Mouse (Mus musculus): Measurements from ENCODE around the gene Cxcl1. TPM values are rescaled to one million over a fixed set of nuclear protein-coding genes. Genes with fewer than 3 reads are reported as not detected.

Cxcl1 gene
- polyA plus RNA-seq, 1 experiment = 1.1 TPM

DNA sequence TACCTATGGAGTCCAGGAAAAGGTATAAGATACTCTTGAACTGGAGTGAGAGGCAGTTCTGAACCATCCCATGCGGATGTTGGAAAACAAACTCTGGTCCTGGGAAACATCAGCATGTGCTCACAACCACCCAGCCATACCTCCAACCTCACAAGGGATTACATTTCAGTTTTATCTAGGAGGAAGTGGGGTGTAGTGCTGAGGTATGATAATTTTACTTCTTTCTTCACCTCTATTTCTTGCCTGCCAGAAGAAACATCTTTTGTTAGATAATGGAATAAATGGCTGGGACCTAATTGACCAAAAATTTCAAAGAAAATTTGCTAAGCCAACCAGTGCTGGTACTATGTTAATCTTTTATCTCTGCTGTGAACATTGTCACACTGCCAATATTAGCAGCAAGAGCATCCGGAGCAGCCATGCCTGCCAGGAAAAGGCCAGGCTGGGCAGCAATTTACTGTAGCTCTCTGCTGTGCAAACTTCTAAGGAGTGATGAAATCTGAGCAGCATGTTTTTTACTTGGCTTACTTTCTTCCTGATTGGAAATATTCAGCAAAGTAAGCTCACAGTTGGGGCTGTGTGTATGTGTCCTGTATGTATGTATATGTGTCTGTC, 6.3 kb upstream of the Cxcl1 start:
- 61% methylated on average over 2 of the region's 2 CpGs for WGBS
- DNase-seq (ENCODE audit: low read depth in 1 of 2, low spot score in 2 of 2) = no peak

GRCm38 (mm10) chr5:90888661-90889060, 2.4 kb upstream of the Cxcl1 start:
- TF ChIP-seq CTCF (IDR thresholded peaks at IDR 0.05; ENCODE audit: extremely low read depth, insufficient read depth, insufficient read length, insufficient replicate concordance) = no peak
- no peak for TF ChIP-seq POLR2A (IDR thresholded peaks at IDR 0.05; ENCODE audit: low read depth, low read length)
- H3K27me3 ChIP-seq (ENCODE audit: control insufficient read depth, insufficient read depth, low read length) = peaks cover 2% of the 10 kb centered on the region; the same call in 1 of the 2 replicates
- H3K36me3 ChIP-seq (ENCODE audit: control insufficient read depth, insufficient read depth, low read length) = no peaks in the 10 kb centered on the region
- DNase-seq (ENCODE audit: low read depth in 1 of 2, low spot score in 2 of 2) = no peak
- 87% methylated on average over 5 of the region's 5 CpGs for WGBS
- H3K27ac ChIP-seq (ENCODE audit: insufficient read depth, low read length) = no peak overlapping the region
- no peak overlapping the region for H3K4me3 ChIP-seq (ENCODE audit: extremely low read depth, insufficient read depth, insufficient read length)
- H3K4me1 ChIP-seq (ENCODE audit: control insufficient read depth, insufficient read depth, insufficient read length) = no peaks in the 10 kb centered on the region

More for the DNA sequence above, 6.3 kb upstream of the Cxcl1 start:
- H3K27me3 ChIP-seq (ENCODE audit: control insufficient read depth, insufficient read depth, low read length) = no peaks in the 10 kb centered on the region
- no peaks in the 10 kb centered on the region for H3K4me1 ChIP-seq (ENCODE audit: control insufficient read depth, insufficient read depth, insufficient read length)
- no peaks in the 10 kb centered on the region for H3K36me3 ChIP-seq (ENCODE audit: control insufficient read depth, insufficient read depth, low read length)
- TF ChIP-seq POLR2A (IDR thresholded peaks at IDR 0.05; ENCODE audit: low read depth, low read length) (no peak), CTCF (IDR thresholded peaks at IDR 0.05; ENCODE audit: extremely low read depth, insufficient read depth, insufficient read length, insufficient replicate concordance) (no peak)
- no peak overlapping the region for H3K4me3 ChIP-seq (ENCODE audit: extremely low read depth, insufficient read depth, insufficient read length)
- no peak overlapping the region for H3K27ac ChIP-seq (ENCODE audit: insufficient read depth, low read length)

DNA sequence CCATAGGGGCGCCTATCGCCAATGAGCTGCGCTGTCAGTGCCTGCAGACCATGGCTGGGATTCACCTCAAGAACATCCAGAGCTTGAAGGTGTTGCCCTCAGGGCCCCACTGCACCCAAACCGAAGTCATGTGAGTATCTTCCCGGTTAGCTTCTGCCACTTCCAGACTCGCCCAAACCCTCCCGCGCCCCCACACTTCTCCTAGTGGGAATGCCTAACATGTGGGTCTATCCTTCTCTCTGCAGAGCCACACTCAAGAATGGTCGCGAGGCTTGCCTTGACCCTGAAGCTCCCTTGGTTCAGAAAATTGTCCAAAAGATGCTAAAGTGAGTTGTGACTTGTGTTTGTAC, 398 bp downstream of the Cxcl1 start:
- 53% methylated on average over 10 of the region's 10 CpGs for WGBS
- Histone ChIP-seq H3K27me3 (ENCODE audit: control insufficient read depth, insufficient read depth, low read length) (peaks cover 2% of the 10 kb centered on the region; the same call in 1 of the 2 replicates), H3K27ac (ENCODE audit: insufficient read depth, low read length) (no peak overlapping the region), H3K4me3 (ENCODE audit: extremely low read depth, insufficient read depth, insufficient read length) (no peak overlapping the region; the same call in 1 of the 2 replicates), H3K4me1 (ENCODE audit: control insufficient read depth, insufficient read depth, insufficient read length) (no peaks in the 10 kb centered on the region), H3K36me3 (ENCODE audit: control insufficient read depth, insufficient read depth, low read length) (no peaks in the 10 kb centered on the region)
- no peak for TF ChIP-seq CTCF (IDR thresholded peaks at IDR 0.05; ENCODE audit: extremely low read depth, insufficient read depth, insufficient read length, insufficient replicate concordance)
- TF ChIP-seq POLR2A (IDR thresholded peaks at IDR 0.05; ENCODE audit: low read depth, low read length) = no peak
- DNase-seq (ENCODE audit: low read depth in 1 of 2, low spot score in 2 of 2) = no peak

DNA sequence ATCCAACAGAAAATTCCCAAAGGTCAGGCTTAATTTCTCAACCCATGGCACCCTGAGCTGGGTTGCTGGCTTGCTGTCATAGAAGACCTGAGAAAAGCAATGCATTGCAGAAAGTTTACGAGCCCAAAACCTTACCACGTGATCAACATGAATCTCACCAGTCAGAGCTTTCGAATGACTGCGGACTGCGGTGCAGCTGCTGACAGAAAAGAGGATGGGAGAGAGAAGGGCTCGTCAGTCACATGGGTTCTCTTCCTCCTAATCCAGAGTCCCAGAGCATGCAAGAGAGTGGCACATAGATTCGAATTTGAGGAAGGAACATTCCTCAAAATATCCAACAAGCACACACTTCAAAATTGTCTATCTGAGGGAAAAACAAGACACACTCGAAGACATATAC, 3.2 kb downstream of the Cxcl1 start:
- WGBS = 66% methylated on average over 8 of the region's 8 CpGs
- Histone ChIP-seq H3K4me3 (ENCODE audit: extremely low read depth, insufficient read depth, insufficient read length) (no peak overlapping the region), H3K27me3 (ENCODE audit: control insufficient read depth, insufficient read depth, low read length) (peaks cover 2% of the 10 kb centered on the region; the same call in 1 of the 2 replicates), H3K27ac (ENCODE audit: insufficient read depth, low read length) (no peak overlapping the region), H3K36me3 (ENCODE audit: control insufficient read depth, insufficient read depth, low read length) (no peaks in the 10 kb centered on the region), H3K4me1 (ENCODE audit: control insufficient read depth, insufficient read depth, insufficient read length) (no peaks in the 10 kb centered on the region)
- TF ChIP-seq CTCF (IDR thresholded peaks at IDR 0.05; ENCODE audit: extremely low read depth, insufficient read depth, insufficient read length, insufficient replicate concordance) (no peak), POLR2A (IDR thresholded peaks at IDR 0.05; ENCODE audit: low read depth, low read length) (no peak)
- DNase-seq (ENCODE audit: low read depth in 1 of 2, low spot score in 2 of 2) = no peak

- Histone ChIP-seq H3K4me3 (ENCODE audit: extremely low read depth, insufficient read depth, insufficient read length) (no peak overlapping the region), H3K27ac (ENCODE audit: insufficient read depth, low read length) (no peak overlapping the region), H3K27me3 (ENCODE audit: control insufficient read depth, insufficient read depth, low read length) (no peaks in the 10 kb centered on the region), H3K36me3 (ENCODE audit: control insufficient read depth, insufficient read depth, low read length) (no peaks in the 10 kb centered on the region), H3K4me1 (ENCODE audit: control insufficient read depth, insufficient read depth, insufficient read length) (no peaks in the 10 kb centered on the region)
- 74% methylated on average over 3 of the region's 3 CpGs for WGBS
- DNase-seq (ENCODE audit: low read depth in 1 of 2, low spot score in 2 of 2) = no peak
- TF ChIP-seq CTCF (IDR thresholded peaks at IDR 0.05; ENCODE audit: extremely low read depth, insufficient read depth, insufficient read length, insufficient replicate concordance) (no peak), POLR2A (IDR thresholded peaks at IDR 0.05; ENCODE audit: low read depth, low read length) (no peak)
Observed at GRCm38 (mm10) chr5:90897429-90897828, 6.4 kb downstream of the Cxcl1 start.

DNA sequence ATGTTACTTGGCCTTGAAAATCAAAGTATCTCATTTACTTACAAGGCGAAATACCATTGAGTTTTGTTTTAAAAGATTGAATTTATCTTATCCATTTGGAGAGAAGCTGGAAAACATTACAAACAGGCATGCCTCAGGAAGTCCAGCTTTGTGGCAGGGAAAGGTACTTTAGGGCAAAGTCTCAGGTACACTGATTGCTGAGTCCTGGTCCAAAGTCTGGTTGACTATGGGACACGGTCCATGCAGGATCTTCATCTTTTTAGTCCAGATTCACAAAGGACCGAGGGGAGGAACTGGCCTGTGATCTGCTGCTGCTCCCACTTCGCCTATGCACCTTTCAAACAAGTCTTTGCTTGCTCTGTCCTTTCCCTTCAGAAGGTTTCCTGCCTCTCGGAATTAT, 8.3 kb downstream of the Cxcl1 start:
- WGBS = 82% methylated on average over 5 of the region's 5 CpGs
- no peaks in the 10 kb centered on the region for H3K4me1 ChIP-seq (ENCODE audit: control insufficient read depth, insufficient read depth, insufficient read length)
- TF ChIP-seq POLR2A (IDR thresholded peaks at IDR 0.05; ENCODE audit: low read depth, low read length) (no peak), CTCF (IDR thresholded peaks at IDR 0.05; ENCODE audit: extremely low read depth, insufficient read depth, insufficient read length, insufficient replicate concordance) (no peak)
- H3K36me3 ChIP-seq (ENCODE audit: control insufficient read depth, insufficient read depth, low read length) = no peaks in the 10 kb centered on the region
- H3K27ac ChIP-seq (ENCODE audit: insufficient read depth, low read length) = no peak overlapping the region
- H3K27me3 ChIP-seq (ENCODE audit: control insufficient read depth, insufficient read depth, low read length) = no peaks in the 10 kb centered on the region
- H3K4me3 ChIP-seq (ENCODE audit: extremely low read depth, insufficient read depth, insufficient read length) = no peak overlapping the region
- DNase-seq (ENCODE audit: low read depth in 1 of 2, low spot score in 2 of 2) = no peak

DNA sequence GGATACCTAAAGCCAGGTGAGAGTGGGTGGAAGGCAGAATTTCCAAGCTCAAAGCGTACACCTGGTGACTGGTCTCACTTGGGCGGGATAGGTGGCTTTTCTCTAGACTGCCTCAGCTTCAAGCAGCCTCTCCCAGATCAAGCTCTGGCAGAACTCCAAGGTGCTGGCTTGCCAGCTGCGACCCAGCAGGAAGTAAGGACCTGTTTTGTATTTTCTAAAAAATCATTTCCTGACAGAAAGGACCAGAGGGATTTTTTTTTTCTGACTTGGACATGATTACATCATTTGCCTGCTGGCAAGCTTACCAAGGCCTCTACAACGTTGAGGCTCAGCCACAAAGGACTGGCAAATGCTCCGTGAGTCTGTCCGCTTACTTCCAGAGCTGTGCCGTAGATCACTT, 9.1 kb downstream of the Cxcl1 start:
- TF ChIP-seq CTCF (IDR thresholded peaks at IDR 0.05; ENCODE audit: extremely low read depth, insufficient read depth, insufficient read length, insufficient replicate concordance) (no peak), POLR2A (IDR thresholded peaks at IDR 0.05; ENCODE audit: low read depth, low read length) (no peak)
- 36% methylated on average over 7 of the region's 7 CpGs for WGBS
- Histone ChIP-seq H3K4me1 (ENCODE audit: control insufficient read depth, insufficient read depth, insufficient read length) (no peaks in the 10 kb centered on the region), H3K27ac (ENCODE audit: insufficient read depth, low read length) (no peak overlapping the region), H3K27me3 (ENCODE audit: control insufficient read depth, insufficient read depth, low read length) (no peaks in the 10 kb centered on the region), H3K4me3 (ENCODE audit: extremely low read depth, insufficient read depth, insufficient read length) (no peak overlapping the region), H3K36me3 (ENCODE audit: control insufficient read depth, insufficient read depth, low read length) (no peaks in the 10 kb centered on the region)
- no peak for DNase-seq (ENCODE audit: low read depth in 1 of 2, low spot score in 2 of 2)

All from spleen, adult 2 months (tissue).